Mouse (Mus musculus) thymus, postnatal 25 days (tissue): ENCODE measurements around the gene Slc6a21.
"Not testable (repeated sequence)": the region's sequence is repeated elsewhere in the genome, so short reads cannot be mapped to it uniquely, and the experiment has no call there.

Experiments used
- DNase-seq: peaks from one replicate; pipeline ENCODE4 v3.0.0; 2022

The Slc6a21 gene

GRCm38 (mm10) chr7:45277136-45277760 lies at the start of gene Slc6a21:
Gene Slc6a21, plus strand, starts transcription at chr7:45277513.
- peak; percentile 80 for DNase-seq

- no peak for DNase-seq
Measured at GRCm38 (mm10) chr7:45228548-45228947, 48.8 kb upstream of the Slc6a21 start.

- DNase-seq, result no peak
Measured at GRCm38 (mm10) chr7:45229046-45229445, 48.3 kb upstream of the Slc6a21 start.

GRCm38 (mm10) chr7:45229459-45230203 lies 47.7 kb upstream of the Slc6a21 start:
- DNase-seq, result no peak

- no peak for DNase-seq
Measured at GRCm38 (mm10) chr7:45231192-45231591, 46.1 kb upstream of the Slc6a21 start.

- DNase-seq, result no peak
Measured at GRCm38 (mm10) chr7:45231941-45232340, 45.4 kb upstream of the Slc6a21 start.

GRCm38 (mm10) chr7:45232716-45233465 lies 44.4 kb upstream of the Slc6a21 start:
- no peak for DNase-seq

- no peak for DNase-seq
Measured at GRCm38 (mm10) chr7:45233580-45234332, 43.6 kb upstream of the Slc6a21 start.

GRCm38 (mm10) chr7:45234333-45234841 lies 42.9 kb upstream of the Slc6a21 start:
- DNase-seq, result no peak

- no peak for DNase-seq
Measured at GRCm38 (mm10) chr7:45234922-45235571, 42.3 kb upstream of the Slc6a21 start.

GRCm38 (mm10) chr7:45235656-45236180 lies 41.6 kb upstream of the Slc6a21 start:
- no peak for DNase-seq

GRCm38 (mm10) chr7:45237747-45238699 lies 39.3 kb upstream of the Slc6a21 start:
- no peak for DNase-seq

- peak; percentile 84 for DNase-seq
Measured at GRCm38 (mm10) chr7:45238723-45239496, 38.4 kb upstream of the Slc6a21 start, which contains the start of gene Cd37. Gene Cd37, minus strand, starts transcription at chr7:45239115.

GRCm38 (mm10) chr7:45240109-45240508 lies 37.2 kb upstream of the Slc6a21 start:
- no peak for DNase-seq

- no peak for DNase-seq
Measured at GRCm38 (mm10) chr7:45240633-45241388, 36.5 kb upstream of the Slc6a21 start, which contains the start of gene Slc6a16. Gene Slc6a16, plus strand, starts transcription at chr7:45241085.

GRCm38 (mm10) chr7:45241389-45241749 lies 35.9 kb upstream of the Slc6a21 start:
- no peak for DNase-seq

GRCm38 (mm10) chr7:45247666-45248065 lies 29.6 kb upstream of the Slc6a21 start:
- DNase-seq, result no peak

GRCm38 (mm10) chr7:45253806-45254205 lies 23.5 kb upstream of the Slc6a21 start:
- DNase-seq, result no peak

GRCm38 (mm10) chr7:45255822-45256221 lies 21.5 kb upstream of the Slc6a21 start:
- DNase-seq, result not testable (repeated sequence)
